Mouse (Mus musculus): ENCODE measurements around the gene Atp10a.

DNA sequence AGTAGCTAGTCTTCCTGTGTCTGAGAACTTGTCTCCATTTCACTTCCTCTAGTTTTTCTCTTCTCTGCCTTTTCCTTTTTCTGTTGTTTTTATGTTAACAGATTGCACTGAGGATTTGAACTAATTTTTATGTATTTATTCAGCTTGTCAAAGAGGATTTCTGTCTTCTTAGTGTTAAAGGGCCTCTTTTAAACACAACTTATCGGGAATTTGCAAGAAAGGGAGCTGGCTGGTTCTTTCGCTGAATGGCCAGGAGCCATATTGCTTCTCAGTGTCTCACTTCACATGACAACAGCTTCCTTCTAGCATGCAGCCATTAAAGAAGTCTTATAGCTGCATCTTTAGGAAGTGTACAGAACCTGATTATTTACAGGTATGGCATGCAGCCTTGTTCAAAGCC, 16.3 kb upstream of the Atp10a start:
- no peak for TF ChIP-seq CTCF (IDR thresholded peaks at IDR 0.05; ENCODE audit: extremely low read depth, insufficient read depth, low read length)
- no peak for TF ChIP-seq POLR2A (IDR thresholded peaks at IDR 0.05; ENCODE audit: extremely low read depth, insufficient read depth, low read length)
